Mouse (Mus musculus) testis, postnatal 14 days (tissue): ENCODE measurements around the gene Shroom3.

ENCODE experiments used
- DNase-seq: peaks from one replicate; pipeline ENCODE4 v3.0.0; 2021; ENCODE audit warnings: low spot score

Gene Shroom3

GRCm38 (mm10) chr5:93005815-93006341 is 322.6 kb downstream of the Shroom3 start:
- no peak for DNase-seq

GRCm38 (mm10) chr5:93008256-93008655 is 325.0 kb downstream of the Shroom3 start:
- no peak for DNase-seq
